Mouse (Mus musculus) megakaryocyte, embryonic 14.5 days (primary cell): ENCODE measurements around the gene Snrnp35.

Source experiments
- FLI1 ChIP-seq: IDR thresholded peaks from 2 replicates; pipeline ENCODE4 v1.6.1; 2012; ENCODE audit warnings: low read length, inconsistent platforms, mixed read lengths
- GATA1 ChIP-seq: IDR thresholded peaks from 3 replicates; pipeline ENCODE4 v1.6.1; 2012; ENCODE audit warnings: mixed read lengths, low read length, inconsistent platforms, borderline replicate concordance

GRCm38 (mm10) chr5:124470591-124471171 is 12.3 kb upstream of the Snrnp35 start:
- TF ChIP-seq GATA1 (no peak), FLI1 (no peak)
